Mouse (Mus musculus) left cerebral cortex, postnatal 14 days (tissue): ENCODE data around the gene Vmn1r34. TPM values are rescaled to one million over a fixed set of nuclear protein-coding genes. Genes with fewer than 3 reads are reported as not detected.
"Not testable (repeated sequence)": the region's sequence is repeated elsewhere in the genome, so short reads cannot be mapped to it uniquely, and the experiment has no call there.

Experiments
- DNase-seq, 2 experiments: peaks; one replicate each; pipeline ENCODE4 v3.0.0; 2021 to 2022; ENCODE audit warnings: low spot score in 2 of 2, mixed read lengths in 1 of 2
- intact Hi-C: fragments of 180-260 bp; cut with DNase I; formaldehyde crosslinking; loops from one replicate; pipeline ENCODE4 v1.15.1; 2025
- long read RNA-seq, 2 experiments: library from polyadenylated mRNA; stranded (forward); transcript quantifications; one replicate each; pipeline ENCODE4 v2.0.0; 2021
- total RNA-seq, 2 experiments: library from RNA; stranded (reverse); gene quantifications; 2 replicates each; pipeline ENCODE4 v1.2.3; 2021

Gene Vmn1r34
- total RNA-seq: not detected
- long read RNA-seq, experiment 1: 0 reads
- long read RNA-seq, experiment 2: 0 reads

GRCm38 (mm10) chr6:66643779-66644178 is at the start of gene Vmn1r34:
TSS of gene Vmn1r34 (minus strand) at chr6:66643879.
- DNase-seq: no peak
- intact Hi-C loops: no loop called here

GRCm38 (mm10) chr6:66685806-66686205 is 42.1 kb upstream of the Vmn1r34 start, which contains the start of gene Vmn1r35:
TSS of gene Vmn1r35 (minus strand) at chr6:66685906.
- intact Hi-C loops: no loop called here
- DNase-seq: no peak

DNA sequence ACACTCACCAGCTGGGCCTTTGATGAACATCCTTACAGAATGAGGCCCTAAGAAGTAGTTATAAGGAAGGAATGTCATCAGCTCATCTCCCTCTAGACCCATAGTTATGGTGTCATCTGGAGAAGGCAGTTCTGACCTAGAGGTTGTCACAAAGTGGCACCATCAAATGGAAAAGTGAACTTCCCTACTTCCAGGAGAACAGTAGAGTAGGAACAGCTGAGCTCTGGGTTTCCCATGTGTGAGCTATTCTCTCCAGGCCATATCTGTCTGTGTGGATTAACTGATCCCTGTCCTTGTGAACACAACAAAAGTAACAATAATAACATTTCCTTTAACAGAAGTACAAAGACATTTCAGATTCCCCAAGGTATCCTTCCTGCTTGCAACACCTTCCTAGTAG is 25.5 kb downstream of the Vmn1r34 start, which contains the start of gene Vmn1r33:
Gene Vmn1r33, minus strand, starts transcription at position 101 of the 400 bp plus-strand sequence.
- DNase-seq, intact Hi-C loops: not testable (repeated sequence)

- no peak for DNase-seq
- intact Hi-C loops: no loop called here
Measured at GRCm38 (mm10) chr6:66595804-66596203, 47.9 kb downstream of the Vmn1r34 start.

Other genes with a start within 250 kb of the Vmn1r34 start
- 10 to 100 TPM; 10.1 to 12.5 TPM for gene Mad2l1, start 108.5 kb downstream of the Vmn1r34 start, total RNA-seq
- gene Vmn1r32, start 83.8 kb downstream of the Vmn1r34 start, total RNA-seq: not detected
- gene Vmn1r33, start 25.6 kb downstream of the Vmn1r34 start, total RNA-seq: not detected
- not detected for gene Vmn1r35, start 42.0 kb upstream of the Vmn1r34 start, total RNA-seq
- not detected for gene Vmn1r36, start 75.3 kb upstream of the Vmn1r34 start, total RNA-seq
- not detected for gene Vmn1r37, start 85.5 kb upstream of the Vmn1r34 start, total RNA-seq
- gene Vmn1r38, start 138.7 kb upstream of the Vmn1r34 start, total RNA-seq: not detected
- not detected for gene Vmn1r39, start 166.7 kb upstream of the Vmn1r34 start, total RNA-seq